Mouse (Mus musculus): ENCODE data around the gene Taar9.
"Not testable (repeated sequence)": the region's sequence is repeated elsewhere in the genome, so short reads cannot be mapped to it uniquely, and the experiment has no call there.

The Taar9 gene

GRCm38 (mm10) chr10:24076200-24076599 lies 33.1 kb downstream of the Taar9 start, which contains the start of gene Taar8a:
TSS of gene Taar8a (plus strand) at chr10:24076500.
- DNase-seq (ENCODE audit: low read depth) = not testable (repeated sequence)

- not testable (repeated sequence) for DNase-seq (ENCODE audit: low read depth)
Observed at GRCm38 (mm10) chr10:24074751-24075150, 34.6 kb downstream of the Taar9 start.

GRCm38 (mm10) chr10:24058986-24059385 lies 50.3 kb downstream of the Taar9 start:
- no peak for DNase-seq (ENCODE audit: low read depth)
